Mouse (Mus musculus) small intestine, adult 2 months (tissue): Measurements from ENCODE around the gene Pkp4.

Source experiments
- CTCF ChIP-seq: fragments of 200-500 bp; IDR thresholded peaks from 2 replicates; pipeline ENCODE4 v1.5.1; 2012; ENCODE audit warnings: low read depth, mild to moderate bottlenecking, control low read depth, inconsistent platforms, low read length, moderate library complexity, mixed read lengths; ENCODE audit not compliant: insufficient replicate concordance, insufficient read length; ENCODE audit errors: extremely low read depth
- POLR2A ChIP-seq: fragments of 200-500 bp; IDR thresholded peaks from 2 replicates; pipeline ENCODE4 v1.6.1; 2012; ENCODE audit warnings: low read depth, mild to moderate bottlenecking, control low read depth, inconsistent platforms, low read length, moderate library complexity

DNA sequence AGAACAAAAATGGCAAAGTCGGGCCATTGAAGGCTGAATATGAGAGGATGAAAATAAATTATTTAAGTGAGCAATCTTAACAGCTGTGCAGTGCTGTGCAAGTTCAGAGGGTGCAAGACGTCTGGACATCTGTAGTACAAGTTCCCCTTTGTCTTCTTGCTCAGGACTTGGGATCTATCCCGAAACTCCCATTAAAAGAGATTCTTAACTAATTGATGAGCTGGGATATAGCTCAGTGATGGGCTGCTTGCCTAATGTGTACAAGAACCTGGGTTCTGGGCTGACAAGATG is 84.4 kb downstream of the Pkp4 start:
- TF ChIP-seq CTCF (no peak), POLR2A (no peak)
